Mouse (Mus musculus) kidney, embryonic 14.5 days (tissue): ENCODE measurements around the gene BC048507. TPM values are rescaled to one million over a fixed set of nuclear protein-coding genes. Genes with fewer than 3 reads are reported as not detected.
"Not testable (repeated sequence)": the region's sequence is repeated elsewhere in the genome, so short reads cannot be mapped to it uniquely, and the experiment has no call there.

Experiments used
- ATAC-seq: fragments of 200-750 bp; cut with Nextera tagmentation; 2 replicates; pipeline ENCODE4 v1.8.0; 2017; ENCODE audit warnings: moderate number of reproducible peaks, mild to moderate bottlenecking, moderate TSS enrichment, moderate library complexity; ENCODE audit not compliant: low FRiP score, low TSS enrichment
- H3K27ac ChIP-seq: fragments of 300-500 bp; sonication (generic); 2 replicates; pipeline ENCODE4 v1.5.1; 2014; ENCODE audit warnings: low read depth, mild to moderate bottlenecking, low read length, moderate library complexity, mixed read lengths
- H3K27me3 ChIP-seq: fragments of 300-500 bp; sonication (generic); 2 replicates; pipeline ENCODE4 v1.6.1; 2014; ENCODE audit warnings: mild to moderate bottlenecking, low read length; ENCODE audit not compliant: control insufficient read depth, insufficient read depth
- H3K36me3 ChIP-seq: fragments of 300-500 bp; sonication (generic); 2 replicates; pipeline ENCODE4 v1.6.1; 2014; ENCODE audit warnings: low read length, mixed read lengths; ENCODE audit not compliant: control insufficient read depth, insufficient read depth
- H3K4me1 ChIP-seq: fragments of 300-500 bp; sonication (generic); 2 replicates; pipeline ENCODE4 v1.6.1; 2014; ENCODE audit warnings: low read length, mixed read lengths; ENCODE audit not compliant: control insufficient read depth, insufficient read depth
- H3K4me2 ChIP-seq: fragments of 300-500 bp; sonication (generic); replicated peaks from 2 replicates; pipeline ENCODE4 v1.6.1; 2014; ENCODE audit warnings: low read depth, mild to moderate bottlenecking, low read length
- H3K4me3 ChIP-seq: fragments of 300-500 bp; sonication (generic); 2 replicates; pipeline ENCODE4 v1.5.1; 2014; ENCODE audit warnings: mild to moderate bottlenecking, low read length
- H3K9ac ChIP-seq: fragments of 300-500 bp; sonication (generic); 2 replicates; pipeline ENCODE4 v1.6.1; 2014; ENCODE audit warnings: low read depth, mild to moderate bottlenecking, low read length, moderate library complexity
- H3K9me3 ChIP-seq: fragments of 300-500 bp; sonication (generic); 2 replicates; pipeline ENCODE4 v1.6.1; 2016; ENCODE audit warnings: low read length; ENCODE audit not compliant: control insufficient read depth
- WGBS: fragments of 180-500 bp; shearing (Covaris S2); extraction: QIAGEN DNeasy Blood & Tissue Kit; methylation state at CpG from one replicate; pipeline ENCODE4 v1.1.7; 2014; 5-methylcytosine and 5-hydroxymethylcytosine counted together
- polyA plus RNA-seq: library from polyadenylated mRNA; unstranded; fragments of >200 nt; fragmentation: Nextera tagmentation; extraction: Ambion mirVana; gene quantifications from 2 replicates; pipeline ENCODE4 v1.2.1, GENCODE M21; 2014

Gene BC048507
- polyA plus RNA-seq, 1 experiment from 2014 or later = not detected

- H3K4me1 ChIP-seq = no peaks in the 10 kb centered on the region
- no peak for ATAC-seq
- no peaks in the 10 kb centered on the region for H3K36me3 ChIP-seq
- no peak overlapping the region for H3K9ac ChIP-seq
- H3K27ac ChIP-seq = no peak overlapping the region
- H3K4me3 ChIP-seq = no peak overlapping the region
- WGBS = 86% methylated on average over 3 of the region's 3 CpGs
- H3K4me2 ChIP-seq = no peak overlapping the region
- H3K9me3 ChIP-seq = no peaks in the 10 kb centered on the region
- H3K27me3 ChIP-seq = no peaks in the 10 kb centered on the region
These were observed 12.8 kb upstream of the BC048507 start for GRCm38 (mm10) chr13:67850361-67850760.

DNA sequence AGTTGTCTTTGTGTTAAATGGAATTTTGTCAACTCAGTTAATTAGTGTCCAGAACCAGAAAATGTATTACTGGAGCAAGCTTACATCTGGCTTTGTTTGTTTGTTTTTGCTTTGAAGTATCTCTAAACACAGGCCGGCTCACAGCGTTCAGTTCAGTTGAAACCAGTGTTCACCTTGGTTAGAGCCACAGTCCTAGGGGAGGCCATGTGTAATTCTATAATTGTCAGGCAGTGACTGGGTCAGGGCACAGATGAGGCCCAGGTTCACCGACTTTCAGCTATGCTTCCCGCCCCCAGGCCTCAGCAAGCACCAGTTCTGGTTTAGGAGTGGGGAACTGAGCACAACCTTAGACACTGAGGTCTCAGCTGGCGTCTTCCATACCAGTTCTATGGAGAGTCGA lies 10.0 kb upstream of the BC048507 start:
- H3K9me3 ChIP-seq = no peaks in the 10 kb centered on the region

DNA sequence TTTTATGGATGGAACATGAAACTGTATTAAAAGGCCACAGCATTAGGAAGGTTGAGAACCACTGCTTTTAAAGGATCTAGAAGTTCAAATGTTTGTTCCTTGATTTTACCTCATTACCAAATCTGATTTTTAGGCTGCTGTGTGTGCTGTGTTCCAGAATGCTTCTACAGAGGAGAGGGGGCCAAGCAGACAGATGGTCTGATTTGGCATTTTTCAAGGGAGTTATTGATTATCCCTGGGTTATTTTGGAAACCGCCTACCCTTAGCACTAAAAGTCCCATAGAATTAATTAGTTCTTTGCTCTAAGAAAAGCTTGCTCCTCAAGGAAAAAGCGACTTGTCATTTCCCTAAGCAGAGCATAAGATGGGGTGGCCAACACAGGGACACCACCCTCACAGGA lies 9.1 kb upstream of the BC048507 start:
- Histone ChIP-seq H3K27ac (no peak overlapping the region), H3K36me3 (no peaks in the 10 kb centered on the region), H3K9ac (no peak overlapping the region), H3K4me1 (no peaks in the 10 kb centered on the region), H3K4me2 (no peak overlapping the region), H3K27me3 (no peaks in the 10 kb centered on the region), H3K4me3 (no peak overlapping the region), H3K9me3 (no peaks in the 10 kb centered on the region)
- no peak for ATAC-seq
- 85% methylated on average over 2 of the region's 2 CpGs for WGBS

More for the DNA sequence above, 10.0 kb upstream of the BC048507 start:
- no peak overlapping the region for H3K4me3 ChIP-seq
- no peak overlapping the region for H3K4me2 ChIP-seq
- no peaks in the 10 kb centered on the region for H3K36me3 ChIP-seq
- no peak overlapping the region for H3K9ac ChIP-seq
- ATAC-seq = no peak
- no peak overlapping the region for H3K27ac ChIP-seq
- WGBS = 50% methylated on average over 6 of the region's 6 CpGs
- no peaks in the 10 kb centered on the region for H3K4me1 ChIP-seq
- H3K27me3 ChIP-seq = no peaks in the 10 kb centered on the region

DNA sequence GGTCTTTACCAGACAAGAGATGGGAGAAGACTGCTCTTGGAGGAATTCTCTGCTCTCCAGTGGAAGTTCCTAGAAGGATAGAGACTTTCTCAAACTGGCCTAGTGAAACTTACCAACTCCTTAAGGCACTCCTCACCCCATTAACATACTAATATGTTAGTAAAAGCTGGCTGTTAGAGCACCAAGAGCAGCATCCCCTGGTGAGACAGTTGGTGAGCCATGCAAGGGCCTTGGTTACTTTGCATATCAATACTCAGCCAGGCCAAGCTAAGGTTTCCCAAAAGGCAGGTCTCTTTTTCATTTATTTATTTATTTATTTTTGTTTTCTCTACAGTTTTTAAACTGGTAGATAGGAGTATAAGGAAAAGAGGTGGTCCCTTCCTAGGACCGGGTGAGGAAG lies 5.8 kb upstream of the BC048507 start:
- WGBS = 21% methylated on average over 1 of the region's 1 CpGs
- H3K9ac ChIP-seq = no peak overlapping the region
- ATAC-seq = no peak
- no peaks in the 10 kb centered on the region for H3K4me1 ChIP-seq
- H3K9me3 ChIP-seq = no peaks in the 10 kb centered on the region
- H3K4me2 ChIP-seq = no peak overlapping the region
- no peak overlapping the region for H3K4me3 ChIP-seq
- H3K27me3 ChIP-seq = no peaks in the 10 kb centered on the region
- H3K27ac ChIP-seq = no peak overlapping the region
- H3K36me3 ChIP-seq = no peaks in the 10 kb centered on the region

GRCm38 (mm10) chr13:67862508-67862907 lies 618 bp upstream of the BC048507 start:
- WGBS = 84% methylated on average over 9 of the region's 9 CpGs
- no peaks in the 10 kb centered on the region for H3K27me3 ChIP-seq
- H3K4me1 ChIP-seq = no peaks in the 10 kb centered on the region
- H3K9ac ChIP-seq = no peak overlapping the region
- H3K27ac ChIP-seq = no peak overlapping the region
- 0 out of 2 replicates have a peak, but pooled peaks cover 4% of the 10 kb centered on the region for H3K9me3 ChIP-seq
- no peak for ATAC-seq
- no peak overlapping the region for H3K4me2 ChIP-seq
- no peaks in the 10 kb centered on the region for H3K36me3 ChIP-seq
- no peak overlapping the region for H3K4me3 ChIP-seq

DNA sequence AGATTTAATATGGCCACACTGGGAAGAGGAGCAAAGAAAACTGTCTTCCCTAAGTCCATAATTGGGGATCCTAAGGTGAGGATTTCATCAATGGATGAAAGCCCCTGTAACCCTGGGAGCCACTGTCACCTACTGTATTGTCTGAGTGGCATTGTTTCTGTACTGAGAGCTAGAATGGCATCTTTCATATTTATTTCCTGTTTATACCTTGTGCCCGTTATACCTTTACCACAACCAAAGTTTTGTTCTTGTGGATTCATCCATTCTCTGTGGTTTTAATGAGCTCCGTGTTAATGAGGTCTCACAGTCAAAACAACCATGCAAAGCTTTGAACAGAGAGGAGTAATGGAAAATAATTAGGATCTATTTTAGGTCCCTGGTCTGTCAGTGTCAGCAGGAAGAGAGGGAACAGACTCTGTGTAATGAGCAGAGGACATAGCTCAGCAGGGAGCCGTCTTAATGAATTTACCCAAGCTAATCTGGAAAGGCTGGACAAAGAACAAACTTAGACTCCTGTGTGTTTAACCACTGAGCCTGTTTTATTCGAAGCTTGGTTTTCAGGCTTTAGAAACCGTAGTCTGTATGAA lies 1.7 kb downstream of the BC048507 start:
- Histone ChIP-seq H3K9ac (no peak overlapping the region), H3K27ac (no peak overlapping the region), H3K9me3 (0 out of 2 replicates have a peak, but pooled peaks cover 4% of the 10 kb centered on the region), H3K4me1 (no peaks in the 10 kb centered on the region), H3K27me3 (no peaks in the 10 kb centered on the region), H3K4me3 (no peak overlapping the region), H3K4me2 (no peak overlapping the region), H3K36me3 (no peaks in the 10 kb centered on the region)
- 77% methylated on average over 5 of the region's 5 CpGs for WGBS
- no peak for ATAC-seq

DNA sequence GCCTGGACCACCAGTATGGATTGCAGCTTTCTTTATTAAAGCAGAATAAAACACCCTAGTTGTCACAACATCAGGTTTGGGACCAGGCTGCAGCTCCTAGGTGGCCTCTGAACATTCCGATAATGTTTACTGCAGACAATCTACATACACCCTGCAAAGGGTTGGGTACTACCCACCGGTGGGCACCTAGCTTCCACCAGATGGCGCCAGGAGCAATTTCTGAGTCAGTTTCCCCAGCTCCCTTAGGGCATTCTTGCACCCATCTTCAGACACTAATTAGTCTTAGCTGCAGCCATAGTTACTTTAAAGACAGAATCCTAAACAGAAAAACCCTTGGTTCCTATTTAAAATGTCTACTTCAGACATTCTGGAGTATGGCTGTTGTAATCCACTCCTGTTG lies 4.8 kb downstream of the BC048507 start:
- Histone ChIP-seq H3K36me3 (no peaks in the 10 kb centered on the region), H3K27me3 (no peaks in the 10 kb centered on the region), H3K9ac (no peak overlapping the region), H3K4me1 (no peaks in the 10 kb centered on the region), H3K27ac (no peak overlapping the region), H3K9me3 (0 out of 2 replicates have a peak, but pooled peaks cover 4% of the 10 kb centered on the region), H3K4me3 (no peak overlapping the region), H3K4me2 (no peak overlapping the region)
- ATAC-seq = no peak
- 27% methylated on average over 3 of the region's 3 CpGs for WGBS

GRCm38 (mm10) chr13:67876049-67876698 lies 13.0 kb downstream of the BC048507 start:
- not testable (repeated sequence) for H3K27me3 ChIP-seq, H3K4me1 ChIP-seq, H3K27ac ChIP-seq, H3K36me3 ChIP-seq, H3K4me2 ChIP-seq, H3K9ac ChIP-seq, H3K4me3 ChIP-seq, H3K9me3 ChIP-seq
- WGBS = 39% methylated on average over 7 of the region's 12 CpGs
- ATAC-seq = peak; percentile 49; the same call in 1 of the 2 replicates

DNA sequence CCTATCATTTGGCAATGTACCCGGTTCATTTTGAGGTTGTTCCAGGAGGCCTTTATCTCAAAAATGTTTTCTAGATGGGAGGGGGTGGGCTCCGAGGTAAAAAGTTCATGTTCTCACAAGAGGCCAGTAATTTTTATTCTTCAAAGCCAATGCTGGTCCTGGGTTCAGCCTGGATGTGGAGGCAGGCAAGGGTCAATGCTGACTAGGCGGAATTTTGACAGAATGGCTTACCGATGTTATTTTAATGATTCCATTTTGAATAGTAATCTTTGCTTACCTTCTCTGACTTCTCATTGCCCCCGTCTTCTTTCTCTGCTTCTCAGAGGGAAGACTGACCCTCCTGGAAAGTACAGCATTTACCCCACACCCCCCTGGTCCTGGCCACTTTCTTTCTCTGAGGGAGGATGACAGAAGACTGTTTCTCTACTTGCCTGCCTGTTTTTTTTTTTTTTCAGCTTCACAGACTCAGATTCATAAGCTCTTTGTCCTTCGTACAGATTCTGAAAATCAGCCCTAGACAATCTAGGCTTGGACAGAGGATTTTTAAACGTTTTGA lies 13.7 kb downstream of the BC048507 start:
- 45% methylated on average over 6 of the region's 7 CpGs for WGBS
- H3K27ac ChIP-seq = no peak overlapping the region
- ATAC-seq = peak; percentile 86; the same call in 1 of the 2 replicates
- no peaks in the 10 kb centered on the region for H3K27me3 ChIP-seq
- H3K9ac ChIP-seq = no peak overlapping the region
- no peaks in the 10 kb centered on the region for H3K36me3 ChIP-seq
- no peaks in the 10 kb centered on the region for H3K9me3 ChIP-seq
- H3K4me1 ChIP-seq = no peaks in the 10 kb centered on the region
- H3K4me3 ChIP-seq = no peak overlapping the region
- H3K4me2 ChIP-seq = no peak overlapping the region
